ENCODE assay signal across 9 mouse cellular contexts in the genomic region with DNA sequence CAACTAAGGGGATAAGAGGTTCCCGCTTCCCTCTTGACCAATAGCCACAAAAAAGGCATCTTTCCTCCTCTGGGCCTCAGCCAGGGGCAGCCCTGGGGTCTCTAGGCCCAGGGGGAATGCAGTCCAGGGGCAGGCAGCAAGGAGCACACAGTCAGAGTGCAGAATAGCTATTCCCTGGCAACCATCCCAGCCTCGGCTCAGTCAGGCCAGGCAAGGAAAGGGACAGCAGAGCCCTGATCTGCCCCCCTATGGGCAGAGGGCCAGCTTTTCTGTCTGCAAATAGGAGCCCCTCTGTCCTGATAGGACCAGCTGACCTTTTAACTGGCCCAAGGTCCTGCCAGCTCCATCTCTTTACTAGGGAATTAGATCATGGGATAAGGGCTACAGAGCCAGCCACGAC.
DNase-seq lines count a peak whose midpoint lies in the region; ATAC-seq and TF ChIP-seq lines count a peak whose summit lies in the region.
"Had no signal": no experiment of that assay in that cellular context is flagged by ENCODE, and none has a peak within 500 bp of the region (broad histone marks: within the 10 kb centered on the region; RNA-seq: fewer than 3 reads in every experiment).

No protein-coding gene starts in this region.

- H3K36me3 ChIP-seq in hindbrain, embryonic 13.5 days: peaks cover 3% of the 10 kb centered on the region; the same call in 1 of the 2 replicates
- peaks cover 48% of the 10 kb centered on the region for H3K36me3 ChIP-seq in hindbrain, embryonic 10.5 days
- peaks cover 61% of the 10 kb centered on the region for H3K36me3 ChIP-seq in heart, adult 2 months (ENCODE audit: control insufficient read depth, insufficient read depth, low read length)

- no peaks in the 10 kb centered on the region; the same call in none of the 2 replicates for H3K79me2 ChIP-seq in heart, adult 2 months (replicated peaks; ENCODE audit: control insufficient read depth, insufficient read depth, low read length)

- peak; percentile 57; the same call in 1 of the 2 replicates for ATAC-seq in hindbrain, embryonic 13.5 days (ENCODE audit: low FRiP score)
- no peak for ATAC-seq in megakaryocyte-erythroid progenitor cell, adult 5-6 weeks (replicated peaks; ENCODE audit: low FRiP score, low TSS enrichment, poor library complexity, severe bottlenecking)

- no peak for TF ChIP-seq CTCF in heart, adult 2 months (IDR thresholded peaks at IDR 0.05)

- H3K4me2 ChIP-seq in hindbrain, embryonic 13.5 days: no peak overlapping the region

- H3K27ac ChIP-seq in hindbrain, embryonic 13.5 days: peak overlapping the region; percentile 62; the same call in 1 of the 2 replicates
- H3K27ac ChIP-seq in hindbrain, embryonic 10.5 days: no peak overlapping the region
- H3K27ac ChIP-seq in heart, adult 2 months: peak overlapping the region; percentile 71

- no peak for TF ChIP-seq POLR2A in heart, adult 2 months (IDR thresholded peaks at IDR 0.05; ENCODE audit: insufficient read depth, low read depth, low read length)

- DNase-seq in hindbrain, embryonic 10.5 days (ENCODE audit: low spot score): no peak
- DNase-seq in cerebellum, adult 11-12 months: peak; percentile 41
- peak; percentile 69 to 75 for DNase-seq in heart, adult 2 months
- peak; percentile 46 to 64 for DNase-seq in layer of hippocampus, postnatal 10 days (ENCODE audit: low spot score in 2 of 2)
- no peak for DNase-seq in ovary, postnatal 10 days (ENCODE audit: low spot score)
- no peak for DNase-seq in spleen, postnatal 14 days (ENCODE audit: low spot score in 2 of 2)

- no peaks in the 10 kb centered on the region for H3K9me3 ChIP-seq in hindbrain, embryonic 13.5 days
- H3K9me3 ChIP-seq in hindbrain, embryonic 10.5 days: no peaks in the 10 kb centered on the region

- TF ChIP-seq EP300 in heart, adult 2 months (IDR thresholded peaks at IDR 0.05; ENCODE audit: insufficient read depth, low read depth, low read length): no peak

- 56% methylated on average over 3 of the region's 3 CpGs for WGBS in hindbrain, embryonic 13.5 days
- 73% methylated on average over 3 of the region's 3 CpGs for WGBS in hindbrain, embryonic 10.5 days
- WGBS in heart, adult 2 months: 34% methylated on average over 3 of the region's 3 CpGs

- no peak overlapping the region for H3K4me3 ChIP-seq in hindbrain, embryonic 13.5 days
- no peak overlapping the region for H3K4me3 ChIP-seq in hindbrain, embryonic 10.5 days
- H3K4me3 ChIP-seq in heart, adult 2 months: no peak overlapping the region

- H3K27me3 ChIP-seq in hindbrain, embryonic 13.5 days: no peaks in the 10 kb centered on the region
- H3K27me3 ChIP-seq in hindbrain, embryonic 10.5 days (ENCODE audit: insufficient read depth, poor library complexity, severe bottlenecking): no peaks in the 10 kb centered on the region
- no peaks in the 10 kb centered on the region for H3K27me3 ChIP-seq in heart, adult 2 months (ENCODE audit: control insufficient read depth, insufficient read depth, low read length)
- H3K27me3 ChIP-seq: CH12.LX had no signal

- H3K4me1 ChIP-seq in hindbrain, embryonic 13.5 days (replicated peaks): peaks cover 12% of the 10 kb centered on the region
- peaks cover 2% of the 10 kb centered on the region; the same call in 1 of the 2 replicates for H3K4me1 ChIP-seq in hindbrain, embryonic 10.5 days (replicated peaks)
- peaks cover 6% of the 10 kb centered on the region for H3K4me1 ChIP-seq in heart, adult 2 months (ENCODE audit: control insufficient read depth, insufficient read depth, low read length)

- no peak overlapping the region for H3K9ac ChIP-seq in hindbrain, embryonic 13.5 days
- H3K9ac ChIP-seq in heart, adult 2 months (ENCODE audit: low read depth, low read length): no peak overlapping the region

- intact Hi-C loops in heart, adult 2 months (cut with DNase I): loop anchor here (2.0 kb wide), 1 partner anchor 62 kb away; no protein-coding TSS in a partner anchor

Comparison
In these comparisons a context has a peak if more than half of its experiments do, and no peak if none do; other contexts are left out.
1. DNase-seq: peak in cerebellum, adult 11-12 months (single experiment), heart, adult 2 months (2 of 2) and layer of hippocampus, postnatal 10 days (2 of 2); none in hindbrain, embryonic 10.5 days (single experiment), ovary, postnatal 10 days (single experiment) and spleen, postnatal 14 days (0 of 2).